Mouse (Mus musculus) adrenal gland, adult 18-20 months (tissue): ENCODE results near the gene Klhl30. TPM values are rescaled to one million over a fixed set of nuclear protein-coding genes. Genes with fewer than 3 reads are reported as not detected.

Experiments used
- total RNA-seq, 2 experiments: library from RNA; stranded (reverse); gene quantifications; 1 replicate in 1 of 2; 2 replicates in 1 of 2; pipeline ENCODE4 v1.2.3; 2021

The Klhl30 gene
- total RNA-seq, 2 experiments from 2014 or later: 1.4 to 2.1 TPM

Other genes starting within 250 kb of the Klhl30 start
- gene Rbm44, start 205.9 kb upstream of the Klhl30 start, total RNA-seq: not detected
- gene Ramp1, start 171.2 kb upstream of the Klhl30 start, total RNA-seq: 1 to 10 TPM; 6.7 to 9.2 TPM
- gene Ube2f, start 100.7 kb upstream of the Klhl30 start, total RNA-seq: 100 to 1,000 TPM in 1 of 2 experiments, 10 to 100 TPM in 1; 92.7 to 117 TPM
- gene Scly, start 52.7 kb upstream of the Klhl30 start, total RNA-seq: 10 to 100 TPM; 25.7 to 37.2 TPM
- gene Espnl, start 28.9 kb upstream of the Klhl30 start, total RNA-seq: under 1 TPM in 1 of 2 experiments, not detected in 1; 0.13 TPM
- gene Erfe, start 15.4 kb downstream of the Klhl30 start, total RNA-seq: 10 to 100 TPM in 1 of 2 experiments, 1 to 10 TPM in 1; 5.3 to 22.1 TPM
- gene Ilkap, start 47.8 kb downstream of the Klhl30 start, total RNA-seq: 100 to 1,000 TPM in 1 of 2 experiments, 10 to 100 TPM in 1; 93.7 to 121 TPM
- 100 to 1,000 TPM; 255 to 373 TPM for gene Hes6, start 63.0 kb downstream of the Klhl30 start, total RNA-seq
- 10 to 100 TPM; 46.7 to 66.6 TPM for gene Per2, start 108.3 kb downstream of the Klhl30 start, total RNA-seq
- 10 to 100 TPM; 10.8 to 12.7 TPM for gene Traf3ip1, start 143.6 kb downstream of the Klhl30 start, total RNA-seq
- gene Asb1, start 189.5 kb downstream of the Klhl30 start, total RNA-seq: 10 to 100 TPM; 19.4 TPM